Mouse (Mus musculus): ENCODE data around the gene Txlna. TPM values are rescaled to one million over a fixed set of nuclear protein-coding genes. Genes with fewer than 3 reads are reported as not detected.

Txlna gene
- polyA plus RNA-seq, 2 experiments from 2014 or later: 19.8 to 29.3 TPM

- no peak for ATAC-seq
These were observed 53.9 kb downstream of the Txlna start for GRCm38 (mm10) chr4:129586943-129587342.

GRCm38 (mm10) chr4:129585773-129586172 is 55.1 kb downstream of the Txlna start:
- ATAC-seq: no peak

GRCm38 (mm10) chr4:129584884-129585608 is 55.8 kb downstream of the Txlna start:
- ATAC-seq: peak; percentile 70

DNA sequence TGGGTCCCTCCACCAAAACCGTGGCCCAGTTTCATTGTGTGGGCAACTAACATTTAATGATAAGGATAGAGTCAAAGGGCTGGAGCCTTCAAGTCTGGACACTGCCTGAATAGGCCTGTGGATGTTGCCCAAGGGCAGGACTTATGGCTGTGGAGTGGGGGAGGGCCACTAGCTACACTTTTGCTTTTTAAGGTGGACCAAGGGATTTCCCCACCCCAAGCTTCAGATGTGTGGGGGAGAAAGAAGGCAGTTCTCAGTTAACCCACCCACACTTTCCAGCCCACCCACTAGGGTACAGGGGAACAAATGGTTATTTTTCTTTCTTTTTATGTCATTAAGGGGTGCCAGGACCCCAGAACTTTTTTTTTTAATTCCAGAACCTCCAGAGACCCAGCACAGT is 56.5 kb downstream of the Txlna start:
- ATAC-seq: peak; percentile 28

GRCm38 (mm10) chr4:129582251-129582650 is 58.6 kb downstream of the Txlna start:
- ATAC-seq: no peak

- peak; percentile 73 for ATAC-seq
These were observed 60.5 kb downstream of the Txlna start for GRCm38 (mm10) chr4:129580347-129580746.

DNA sequence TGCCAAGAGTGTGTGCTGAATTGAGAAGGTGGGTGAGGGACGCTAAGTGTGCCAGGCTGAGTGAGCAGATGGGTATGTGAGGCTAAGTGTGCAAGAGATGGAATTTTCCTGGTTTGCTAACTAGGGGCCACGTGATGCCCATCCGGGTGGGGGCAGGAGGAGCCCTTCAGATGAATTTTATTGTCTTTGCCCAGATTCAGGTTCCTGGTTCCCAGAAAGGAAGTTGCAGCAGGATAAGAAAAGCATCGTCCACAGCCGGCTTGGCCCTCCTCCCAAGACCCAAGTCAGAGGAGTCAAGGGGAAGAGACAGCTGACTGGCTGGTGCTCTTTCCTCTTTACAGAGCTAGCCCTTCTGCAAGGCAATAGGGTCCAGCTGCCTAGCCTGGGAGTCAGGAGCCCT is 62.4 kb downstream of the Txlna start, which contains the start of gene Fam167b:
Fam167b (minus strand) TSS at position 84 of the 400 bp plus-strand sequence.
- ATAC-seq: no peak

GRCm38 (mm10) chr4:129577688-129578087 is 63.2 kb downstream of the Txlna start:
- no peak for ATAC-seq

- no peak for ATAC-seq
These were observed 63.9 kb downstream of the Txlna start for GRCm38 (mm10) chr4:129576863-129577491.

Other genes starting within 250 kb of the Txlna start
- not detected for gene Zbtb8b, start 200.2 kb downstream of the Txlna start, polyA plus RNA-seq (2017; shearing (Covaris generic))
- 10 to 100 TPM; 30.8 to 37.9 TPM for gene Bsdc1, start 179.5 kb downstream of the Txlna start, polyA plus RNA-seq (2017; shearing (Covaris generic))
- gene Tssk3, start 150.0 kb downstream of the Txlna start, polyA plus RNA-seq (2017; shearing (Covaris generic)): not detected
- gene Fam229a, start 149.9 kb downstream of the Txlna start, polyA plus RNA-seq (2017; shearing (Covaris generic)): not detected
- gene Marcksl1, start 127.5 kb downstream of the Txlna start, polyA plus RNA-seq (2017; shearing (Covaris generic)): 1 to 10 TPM; 2.3 to 2.6 TPM
- gene Hdac1, start 98.4 kb downstream of the Txlna start, polyA plus RNA-seq (2017; shearing (Covaris generic)): 100 to 1,000 TPM; 270 to 328 TPM
- gene Lck, start 67.4 kb downstream of the Txlna start, polyA plus RNA-seq (2017; shearing (Covaris generic)): 1,000 to 10,000 TPM; 1,549 to 2,173 TPM
- under 1 TPM in 1 of 2 experiments, not detected in 1; 0.86 TPM for gene Fam167b, start 62.5 kb downstream of the Txlna start, polyA plus RNA-seq (2017; shearing (Covaris generic))
- gene Eif3i, start 40.4 kb downstream of the Txlna start, polyA plus RNA-seq (2017; shearing (Covaris generic)): 100 to 1,000 TPM; 337 to 353 TPM
- 100 to 1,000 TPM; 254 to 306 TPM for gene Tmem234, start 40.4 kb downstream of the Txlna start, polyA plus RNA-seq (2017; shearing (Covaris generic))
- 1 to 10 TPM; 3.9 to 7.0 TPM for gene Dcdc2b, start 26.8 kb downstream of the Txlna start, polyA plus RNA-seq (2017; shearing (Covaris generic))
- 10 to 100 TPM; 48.4 to 68.7 TPM for gene Iqcc, start 22.0 kb downstream of the Txlna start, polyA plus RNA-seq (2017; shearing (Covaris generic))
- gene Ccdc28b, start 17.1 kb downstream of the Txlna start, polyA plus RNA-seq (2017; shearing (Covaris generic)): 10 to 100 TPM; 28.6 to 39.5 TPM
- 10 to 100 TPM; 11.8 to 12.0 TPM for gene Kpna6, start 31.7 kb upstream of the Txlna start, polyA plus RNA-seq (2017; shearing (Covaris generic))
- gene Tmem39b, start 55.8 kb upstream of the Txlna start, polyA plus RNA-seq (2017; shearing (Covaris generic)): 10 to 100 TPM in 1 of 2 experiments, 1 to 10 TPM in 1; 8.1 to 16.8 TPM
- gene Khdrbs1, start 101.2 kb upstream of the Txlna start, polyA plus RNA-seq (2017; shearing (Covaris generic)): 10 to 100 TPM; 24.8 to 39.1 TPM
- 1,000 to 10,000 TPM; 1,309 to 1,442 TPM for gene Ptp4a2, start 170.2 kb upstream of the Txlna start, polyA plus RNA-seq (2017; shearing (Covaris generic))